Mouse (Mus musculus) liver, embryonic 14 days (tissue): Measurements from ENCODE around the gene Fmo5. TPM values are rescaled to one million over a fixed set of nuclear protein-coding genes. Genes with fewer than 3 reads are reported as not detected.

Source experiments
- polyA plus RNA-seq: library from polyadenylated mRNA; depleted of rRNA; stranded (reverse); fragments of >200 nt; gene quantifications from 2 replicates; pipeline ENCODE4 v1.2.3, GENCODE M21; 2012; rRNA removed

The Fmo5 gene
- 6.2 and 6.8 TPM in 2 replicates for polyA plus RNA-seq

DNA sequence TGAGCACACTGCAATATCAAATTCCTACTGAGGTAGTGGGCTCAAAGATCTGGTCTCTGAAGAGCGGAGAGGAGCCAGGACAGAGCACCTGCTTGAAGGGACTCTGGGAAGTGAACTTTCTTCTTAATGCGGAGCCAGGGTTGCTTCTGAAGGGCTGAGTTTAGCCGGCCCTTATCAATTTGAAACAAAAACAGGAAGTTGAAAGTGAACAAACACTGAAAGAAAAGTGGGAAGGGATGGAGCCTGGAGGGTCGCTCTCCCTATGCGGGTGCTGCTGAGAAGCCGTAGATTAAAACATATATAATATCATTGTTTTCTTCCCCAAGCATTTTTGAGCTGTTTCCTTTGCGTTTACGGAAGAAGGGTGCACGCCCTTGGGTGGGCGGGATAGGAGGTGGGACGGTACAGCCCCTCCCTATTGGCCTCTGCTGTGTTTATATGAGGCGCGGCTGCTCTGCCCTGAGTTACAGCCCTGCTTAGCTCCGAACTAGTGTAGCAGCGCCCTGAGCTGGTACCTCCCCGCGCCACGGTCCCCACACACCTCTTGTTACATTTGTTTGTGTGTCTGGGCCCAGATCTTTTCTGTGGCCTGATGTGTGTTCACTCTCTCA, at the start of gene Fmo5:
Gene Fmo5 (plus strand): TSS at position 414 of the 611 bp plus-strand sequence.

DNA sequence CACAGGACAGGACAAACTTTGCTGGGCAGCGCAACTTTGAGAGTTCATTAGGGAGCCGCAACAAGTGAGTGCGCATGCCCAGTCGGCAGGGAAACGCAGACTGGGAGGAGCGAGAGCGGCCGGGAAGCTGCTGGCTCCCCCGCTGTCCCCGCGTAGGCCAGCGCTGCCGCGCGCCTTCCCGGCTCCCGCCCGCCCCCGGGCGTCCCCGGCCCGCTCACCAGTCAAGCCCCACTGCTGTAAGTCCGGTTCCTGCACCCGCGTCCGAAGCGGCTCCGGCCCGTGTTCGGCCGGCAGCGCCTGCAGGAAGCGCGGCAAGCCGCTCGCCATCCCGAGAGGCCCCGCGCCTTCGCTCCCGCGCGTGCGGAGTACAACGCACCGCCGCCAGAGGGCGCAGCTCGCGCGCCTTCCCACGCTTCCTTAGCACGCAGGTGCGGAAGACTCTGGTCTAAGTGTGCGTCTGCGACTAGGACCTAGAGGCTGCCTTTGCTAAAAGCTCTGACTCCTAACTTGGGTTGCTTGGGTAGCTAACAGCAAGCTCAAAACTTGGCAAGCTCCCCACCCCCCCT, 18.7 kb upstream of the Fmo5 start, which contains the start of gene Chd1l:
Gene Chd1l (minus strand): TSS at position 359 of the 566 bp plus-strand sequence.

DNA sequence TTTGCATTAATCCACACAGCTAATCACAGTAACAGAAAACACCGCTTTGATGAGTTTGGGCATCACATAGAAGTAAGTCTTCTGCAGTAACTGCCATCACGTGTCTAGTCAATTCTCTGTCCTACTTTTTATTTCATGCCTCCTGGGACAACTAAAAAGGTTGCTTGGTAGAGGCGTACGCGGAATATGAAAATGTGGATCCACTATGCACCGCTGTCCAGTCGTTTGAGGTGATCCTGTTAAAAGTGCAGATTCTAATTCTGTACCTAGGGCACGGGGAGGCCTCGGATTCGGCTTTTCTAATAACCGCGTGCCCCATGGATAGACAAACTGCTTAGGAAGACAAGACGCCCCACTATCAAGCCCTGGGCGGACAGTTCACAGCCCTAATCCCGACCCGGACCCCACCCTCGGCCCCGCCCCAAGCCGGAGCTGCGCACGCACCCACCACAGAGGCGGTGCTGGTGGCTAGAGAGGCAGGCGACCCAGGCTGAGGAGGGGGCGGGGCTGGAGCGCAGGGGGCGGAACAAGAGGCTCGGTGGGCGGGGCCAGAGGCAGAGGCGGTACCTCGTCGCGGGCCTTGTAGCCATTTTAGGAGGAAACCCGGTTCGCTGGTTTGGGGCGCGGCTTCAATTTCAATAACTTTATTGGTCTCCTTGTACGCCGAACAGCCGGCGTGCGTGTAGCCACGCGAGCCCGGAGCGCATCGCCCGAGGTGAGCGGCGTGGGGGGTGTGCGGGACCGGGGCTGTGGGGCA, 29.2 kb downstream of the Fmo5 start, which contains the start of gene Prkab2:
Gene Prkab2 (plus strand): TSS at position 539 of the 757 bp plus-strand sequence.

DNA sequence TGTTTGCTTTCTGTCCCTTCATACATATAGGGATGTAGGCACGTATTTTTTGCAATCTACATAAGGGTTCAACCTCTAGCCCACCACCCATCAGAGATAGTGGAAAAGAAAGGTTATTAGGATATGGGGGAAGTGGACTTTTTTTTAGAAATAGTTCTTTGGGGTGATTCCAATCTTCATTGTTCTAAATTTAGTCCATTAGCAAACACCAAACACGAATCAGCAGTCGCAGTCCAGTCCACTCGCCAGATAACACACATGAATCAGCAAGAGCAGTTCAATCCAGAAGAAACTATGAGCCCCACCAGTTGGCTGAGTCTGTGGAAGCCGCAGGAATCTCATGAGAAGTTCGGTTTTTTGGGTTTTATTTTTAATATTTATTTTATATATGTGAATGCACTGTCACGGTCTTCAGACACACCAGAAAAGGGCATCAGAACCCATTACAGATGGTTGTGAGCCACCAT, 46.1 kb downstream of the Fmo5 start, which contains the start of gene Gm17651:
Gene Gm17651 (minus strand): TSS at position 51 of the 467 bp plus-strand sequence.

Other genes with a start within 250 kb of the Fmo5 start
- gene Olfr1402, start 206.8 kb upstream of the Fmo5 start, polyA plus RNA-seq: not detected in 2 replicates
- 7.2 and 8.0 TPM in 2 replicates for gene Chd1l, start 18.6 kb upstream of the Fmo5 start, polyA plus RNA-seq
- 2.3 and 2.5 TPM in 2 replicates for gene Prkab2, start 29.4 kb downstream of the Fmo5 start, polyA plus RNA-seq
- gene Gm17651, start 45.9 kb downstream of the Fmo5 start, polyA plus RNA-seq: not detected in 2 replicates